Mouse (Mus musculus): ENCODE results near the gene Lurap1l. TPM values are rescaled to one million over a fixed set of nuclear protein-coding genes. Genes with fewer than 3 reads are reported as not detected.

Gene Lurap1l
- polyA plus RNA-seq, 1 experiment from 2014 or later = 4.4 TPM

Other genes starting within 250 kb of the Lurap1l start
- not detected in 2 replicates for gene Tyrp1, start 76.5 kb upstream of the Lurap1l start, polyA plus RNA-seq (2014; fragmentation: Nextera tagmentation; extraction: Ambion mirVana)

Data from hindbrain, embryonic 11.5 days (tissue).